Mouse (Mus musculus) hindbrain, embryonic 10.5 days (tissue): Measurements from ENCODE around the gene Kcnb1. TPM values are rescaled to one million over a fixed set of nuclear protein-coding genes. Genes with fewer than 3 reads are reported as not detected.

Experiments
- DNase-seq: peaks from one replicate; pipeline ENCODE4 v3.0.0-alpha.2; 2017; ENCODE audit warnings: low spot score
- H3K27ac ChIP-seq: fragments of 300-500 bp; sonication (generic); 2 replicates; pipeline ENCODE4 v1.5.1; 2016; ENCODE audit warnings: mild to moderate bottlenecking, moderate library complexity
- H3K27me3 ChIP-seq: fragments of 300-500 bp; sonication (generic); 2 replicates; pipeline ENCODE4 v1.6.1; 2016; ENCODE audit warnings: mild to moderate bottlenecking; ENCODE audit not compliant: poor library complexity, insufficient read depth, severe bottlenecking
- H3K36me3 ChIP-seq: fragments of 300-500 bp; sonication (generic); 2 replicates; pipeline ENCODE4 v1.6.1; 2016; ENCODE audit warnings: mild to moderate bottlenecking, moderate library complexity
- H3K4me1 ChIP-seq: fragments of 300-500 bp; sonication (generic); replicated peaks from 2 replicates; pipeline ENCODE4 v1.6.1; 2016; ENCODE audit warnings: mild to moderate bottlenecking
- H3K4me3 ChIP-seq: fragments of 300-500 bp; sonication (generic); 2 replicates; pipeline ENCODE4 v1.5.1; 2016; ENCODE audit warnings: mild to moderate bottlenecking, moderate library complexity
- H3K9me3 ChIP-seq: fragments of 300-500 bp; sonication (generic); 2 replicates; pipeline ENCODE4 v1.6.1; 2016; ENCODE audit warnings: mild to moderate bottlenecking, moderate library complexity
- WGBS: fragments of 180-500 bp; shearing (Covaris S2); methylation state at CpG from one replicate; pipeline ENCODE4 v1.1.7; 2016; 5-methylcytosine and 5-hydroxymethylcytosine counted together
- polyA plus RNA-seq: library from polyadenylated mRNA; unstranded; fragments of >200 nt; fragmentation: Nextera tagmentation; extraction: Ambion mirVana; gene quantifications from 2 replicates; pipeline ENCODE4 v1.2.1, GENCODE M21; 2016

Gene Kcnb1
- polyA plus RNA-seq, 1 experiment from 2014 or later, result 0.89 TPM

- 70% methylated on average over 3 of the region's 3 CpGs for WGBS
- Histone ChIP-seq H3K9me3 (no peaks in the 10 kb centered on the region), H3K27me3 (no peaks in the 10 kb centered on the region), H3K27ac (no peak overlapping the region), H3K36me3 (peaks cover 50% of the 10 kb centered on the region), H3K4me3 (no peak overlapping the region), H3K4me1 (peaks cover 26% of the 10 kb centered on the region)
- no peak for DNase-seq
Observed at GRCm38 (mm10) chr2:167058814-167059387, 131.1 kb downstream of the Kcnb1 start.

- Histone ChIP-seq H3K4me3 (no peak overlapping the region), H3K4me1 (peaks cover 32% of the 10 kb centered on the region), H3K9me3 (no peaks in the 10 kb centered on the region), H3K27ac (no peak overlapping the region), H3K27me3 (no peaks in the 10 kb centered on the region), H3K36me3 (peaks cover 54% of the 10 kb centered on the region)
- DNase-seq, result no peak
- WGBS, result 78% methylated on average over 3 of the region's 3 CpGs
Observed at GRCm38 (mm10) chr2:167058201-167058600, 131.8 kb downstream of the Kcnb1 start.

GRCm38 (mm10) chr2:167056942-167057323, 133.0 kb downstream of the Kcnb1 start:
- DNase-seq, result no peak
- H3K4me3 ChIP-seq, result no peak overlapping the region
- peaks cover 34% of the 10 kb centered on the region for H3K4me1 ChIP-seq
- peaks cover 64% of the 10 kb centered on the region for H3K36me3 ChIP-seq
- H3K27me3 ChIP-seq, result no peaks in the 10 kb centered on the region
- H3K9me3 ChIP-seq, result no peaks in the 10 kb centered on the region
- H3K27ac ChIP-seq, result no peak overlapping the region
- 86% methylated on average over 5 of the region's 5 CpGs for WGBS

GRCm38 (mm10) chr2:167056210-167056941, 133.6 kb downstream of the Kcnb1 start:
- H3K27me3 ChIP-seq, result no peaks in the 10 kb centered on the region
- H3K27ac ChIP-seq, result no peak overlapping the region
- H3K4me3 ChIP-seq, result no peak overlapping the region
- no peaks in the 10 kb centered on the region for H3K9me3 ChIP-seq
- WGBS, result 96% methylated on average over 15 of the region's 15 CpGs
- H3K36me3 ChIP-seq, result peaks cover 70% of the 10 kb centered on the region
- peaks cover 28% of the 10 kb centered on the region for H3K4me1 ChIP-seq
- DNase-seq, result no peak

DNA sequence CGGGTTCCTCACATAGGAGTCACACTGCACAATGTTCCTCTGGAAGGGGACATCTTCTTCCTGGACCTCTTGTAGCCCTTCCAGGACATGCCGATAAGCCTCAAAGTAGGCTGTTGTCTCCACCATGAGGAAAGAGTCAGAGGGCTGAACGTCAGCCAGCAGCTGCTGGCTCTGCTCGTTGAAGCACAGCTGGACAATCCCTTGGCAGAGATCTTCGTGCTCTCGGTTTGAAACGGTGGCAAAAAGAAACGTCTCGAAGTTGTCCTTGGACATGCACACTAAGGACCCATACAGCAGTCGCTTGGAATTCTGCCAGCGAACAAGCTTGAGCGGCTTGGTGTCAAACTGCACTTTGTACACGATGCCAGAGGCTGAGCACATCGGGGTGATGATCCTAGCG, 134.6 kb downstream of the Kcnb1 start:
- H3K27ac ChIP-seq, result no peak overlapping the region
- DNase-seq, result no peak
- peaks cover 18% of the 10 kb centered on the region for H3K4me1 ChIP-seq
- no peak overlapping the region for H3K4me3 ChIP-seq
- WGBS, result 94% methylated on average over 15 of the region's 15 CpGs
- peaks cover 79% of the 10 kb centered on the region for H3K36me3 ChIP-seq
- no peaks in the 10 kb centered on the region for H3K9me3 ChIP-seq
- H3K27me3 ChIP-seq, result no peaks in the 10 kb centered on the region

DNA sequence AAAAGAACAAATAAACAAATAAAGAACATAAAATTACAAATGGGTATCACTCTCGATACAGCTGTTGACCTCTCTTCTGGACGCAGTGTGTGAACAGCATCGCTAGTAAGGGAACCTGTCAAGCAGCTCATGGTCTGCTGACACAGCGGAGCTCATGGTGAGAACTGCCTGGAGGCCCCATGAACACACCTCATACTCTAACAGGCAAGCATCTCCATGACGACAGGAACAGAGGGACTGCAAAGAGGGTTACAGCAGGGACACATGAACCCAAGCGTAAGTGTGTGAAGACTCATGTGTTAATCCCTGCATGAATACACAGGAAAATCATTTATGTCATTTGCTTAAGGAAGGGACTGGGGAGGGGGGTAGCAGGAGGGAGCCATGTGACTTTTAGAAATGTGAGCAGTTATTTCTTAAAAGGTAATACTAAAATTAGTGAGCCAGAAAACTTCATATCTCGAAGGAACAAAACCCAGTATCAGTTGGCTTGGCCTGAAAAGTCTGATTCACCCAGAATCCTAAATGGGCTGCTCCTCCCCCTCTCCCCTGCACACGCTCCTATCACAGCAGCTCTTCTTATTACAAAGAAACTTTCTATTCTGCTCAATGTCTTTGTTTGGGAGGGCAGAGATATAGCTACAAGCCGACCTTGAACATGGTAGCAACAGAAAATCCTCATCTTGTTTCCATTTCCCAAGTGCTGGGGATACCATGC, 136.7 kb downstream of the Kcnb1 start:
- Histone ChIP-seq H3K9me3 (no peaks in the 10 kb centered on the region), H3K27ac (no peak overlapping the region), H3K4me3 (no peak overlapping the region), H3K4me1 (0 out of 2 replicates have a peak, but pooled peaks cover 9% of the 10 kb centered on the region), H3K27me3 (no peaks in the 10 kb centered on the region), H3K36me3 (peaks cover 92% of the 10 kb centered on the region)
- no peak for DNase-seq
- WGBS, result 81% methylated on average over 9 of the region's 9 CpGs

DNA sequence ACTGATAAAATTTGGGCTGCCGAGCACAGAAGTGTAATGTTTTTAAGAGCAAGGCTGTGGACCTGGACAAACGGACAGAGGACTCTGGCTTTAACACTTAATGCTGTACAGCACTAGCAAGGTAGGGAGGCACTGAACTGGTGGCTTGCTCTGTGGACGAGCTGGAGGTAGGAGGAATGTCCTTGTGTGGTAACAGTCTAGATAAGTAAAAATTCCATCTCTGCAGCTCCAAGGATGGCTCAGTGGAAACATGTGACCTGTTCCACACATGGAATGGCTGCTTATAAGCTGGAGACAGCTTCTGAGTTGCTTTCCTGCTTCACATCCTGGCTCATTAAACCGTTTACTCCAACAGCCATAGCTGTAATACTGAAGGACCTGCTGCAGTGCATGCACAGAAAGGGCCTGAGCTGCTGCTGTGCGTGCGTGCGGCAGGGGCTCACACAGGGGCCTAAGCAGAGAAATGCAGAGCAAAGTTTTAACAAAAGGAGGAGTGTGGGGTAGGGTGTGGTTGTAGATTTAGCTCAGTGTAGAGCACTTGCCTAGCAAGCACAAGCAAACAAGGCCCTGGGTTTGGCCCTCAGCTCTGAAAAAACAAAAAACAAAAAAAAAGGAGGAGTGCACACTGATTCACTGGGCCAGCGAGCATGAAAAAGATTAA, 141.1 kb downstream of the Kcnb1 start:
- 89% methylated on average over 8 of the region's 8 CpGs for WGBS

DNA sequence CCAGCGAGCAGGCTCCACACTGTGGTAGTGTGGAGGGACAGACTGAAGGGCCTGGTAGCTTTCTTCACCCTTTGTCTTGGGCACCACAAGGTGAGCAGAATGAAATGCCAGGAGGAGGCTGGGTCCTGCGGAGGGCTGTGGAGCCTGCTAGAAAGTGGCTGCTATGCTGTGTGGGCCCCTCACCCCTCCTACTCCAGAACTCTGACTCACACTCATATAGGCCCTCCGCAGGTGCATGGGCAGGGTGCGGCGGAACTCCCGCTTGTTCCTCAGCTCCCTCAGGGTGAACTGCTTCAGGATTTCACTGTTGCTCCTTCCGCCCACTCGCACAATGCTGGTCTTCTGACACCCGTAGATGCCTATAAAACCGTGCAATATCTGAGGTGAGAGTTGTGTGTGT, 141.7 kb downstream of the Kcnb1 start:
- Histone ChIP-seq H3K4me1 (0 out of 2 replicates have a peak, but pooled peaks cover 3% of the 10 kb centered on the region), H3K27ac (no peak overlapping the region), H3K27me3 (no peaks in the 10 kb centered on the region), H3K9me3 (no peaks in the 10 kb centered on the region), H3K36me3 (peaks cover 94% of the 10 kb centered on the region), H3K4me3 (no peak overlapping the region)
- DNase-seq, result no peak
- 97% methylated on average over 10 of the region's 10 CpGs for WGBS

More for the DNA sequence above, 141.1 kb downstream of the Kcnb1 start:
- no peak overlapping the region for H3K27ac ChIP-seq
- H3K4me3 ChIP-seq, result no peak overlapping the region
- peaks cover 94% of the 10 kb centered on the region for H3K36me3 ChIP-seq
- 0 out of 2 replicates have a peak, but pooled peaks cover 9% of the 10 kb centered on the region for H3K4me1 ChIP-seq
- no peaks in the 10 kb centered on the region for H3K27me3 ChIP-seq
- DNase-seq, result no peak
- no peaks in the 10 kb centered on the region for H3K9me3 ChIP-seq

Other genes starting within 250 kb of the Kcnb1 start
- gene Stau1, start 193.9 kb downstream of the Kcnb1 start, polyA plus RNA-seq, result 89.6 and 91.9 TPM in 2 replicates
- gene Ddx27, start 175.0 kb downstream of the Kcnb1 start, polyA plus RNA-seq, result 49.1 and 68.1 TPM in 2 replicates
- 6.5 and 7.5 TPM in 2 replicates for gene Znfx1, start 127.1 kb downstream of the Kcnb1 start, polyA plus RNA-seq
- 10.8 and 10.9 TPM in 2 replicates for gene Ptgis, start 50.4 kb upstream of the Kcnb1 start, polyA plus RNA-seq
- 8.4 and 10.6 TPM in 2 replicates for gene B4galt5, start 159.0 kb upstream of the Kcnb1 start, polyA plus RNA-seq
- gene Slc9a8, start 231.6 kb upstream of the Kcnb1 start, polyA plus RNA-seq, result 21.7 and 26.7 TPM in 2 replicates